Mouse (Mus musculus) urinary bladder, postnatal 4 days (tissue): ENCODE data around the gene Papss1.

Source experiments
- DNase-seq, 2 experiments: peaks; one replicate each; pipeline ENCODE4 v3.0.0; 2021 to 2022; ENCODE audit warnings: low spot score in 2 of 2

Papss1 gene

GRCm38 (mm10) chr3:131631318-131631870 is 66.8 kb downstream of the Papss1 start:
- DNase-seq = no peak

DNA sequence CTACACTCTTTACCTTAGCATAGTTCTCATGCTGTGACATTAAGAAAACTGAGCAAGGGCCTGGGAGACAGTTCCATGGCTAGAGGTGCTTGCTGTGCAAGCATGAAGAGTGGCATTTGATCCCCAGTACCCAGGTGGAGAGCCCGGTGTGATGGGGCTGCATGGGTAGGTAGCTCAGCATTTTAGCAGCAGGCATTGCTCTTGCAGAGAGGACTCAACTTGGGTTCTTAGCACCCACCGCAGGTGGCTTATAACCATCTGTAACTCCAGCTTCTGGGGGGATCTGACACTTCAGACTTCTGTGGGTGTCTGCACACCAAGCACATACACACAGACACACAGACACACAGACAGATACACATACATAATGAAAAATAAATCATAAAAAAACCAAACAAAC is 69.5 kb downstream of the Papss1 start:
- no peak for DNase-seq

DNA sequence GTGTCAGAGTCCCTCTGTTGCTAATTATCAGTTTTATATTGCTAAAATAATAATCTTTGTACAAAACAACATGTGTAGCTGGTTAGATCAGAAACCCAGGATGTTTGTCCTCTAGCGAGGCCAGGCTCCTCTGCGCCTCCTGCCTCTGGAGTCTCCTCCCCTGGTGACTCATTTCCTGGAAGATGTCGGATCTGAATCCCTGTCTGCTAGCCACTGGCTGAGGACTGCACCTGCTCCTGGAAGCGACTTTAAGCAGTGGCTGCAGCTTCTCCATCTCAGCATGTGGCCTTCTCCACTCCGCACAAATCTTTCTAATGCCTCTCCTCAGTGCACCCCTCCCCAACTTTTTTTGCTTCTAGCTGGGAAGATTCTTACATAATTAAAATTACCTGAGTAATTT is 71.6 kb downstream of the Papss1 start:
- no peak for DNase-seq

DNA sequence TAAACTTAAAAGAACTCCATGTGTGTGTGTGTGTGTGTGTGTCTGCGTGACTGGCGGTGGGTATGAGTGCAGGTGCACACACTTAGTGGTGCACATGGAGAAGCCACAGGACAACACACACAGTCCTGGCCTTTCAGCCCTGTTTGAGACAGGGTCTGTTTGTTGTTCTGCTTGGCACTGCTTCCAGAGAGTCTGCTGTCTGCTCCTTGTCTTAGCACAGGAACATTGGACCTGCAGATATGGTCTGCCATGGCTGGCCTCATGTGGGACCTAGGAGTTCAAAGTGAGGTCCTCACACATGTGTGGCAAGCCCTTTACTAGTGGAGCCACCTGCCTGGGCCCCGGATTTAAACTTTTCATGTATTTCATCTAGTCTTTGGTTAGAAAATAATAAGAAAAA is 72.4 kb downstream of the Papss1 start:
- no peak for DNase-seq

GRCm38 (mm10) chr3:131637664-131638063 is 73.1 kb downstream of the Papss1 start:
- DNase-seq = no peak

GRCm38 (mm10) chr3:131638216-131638615 is 73.6 kb downstream of the Papss1 start:
- no peak for DNase-seq

DNA sequence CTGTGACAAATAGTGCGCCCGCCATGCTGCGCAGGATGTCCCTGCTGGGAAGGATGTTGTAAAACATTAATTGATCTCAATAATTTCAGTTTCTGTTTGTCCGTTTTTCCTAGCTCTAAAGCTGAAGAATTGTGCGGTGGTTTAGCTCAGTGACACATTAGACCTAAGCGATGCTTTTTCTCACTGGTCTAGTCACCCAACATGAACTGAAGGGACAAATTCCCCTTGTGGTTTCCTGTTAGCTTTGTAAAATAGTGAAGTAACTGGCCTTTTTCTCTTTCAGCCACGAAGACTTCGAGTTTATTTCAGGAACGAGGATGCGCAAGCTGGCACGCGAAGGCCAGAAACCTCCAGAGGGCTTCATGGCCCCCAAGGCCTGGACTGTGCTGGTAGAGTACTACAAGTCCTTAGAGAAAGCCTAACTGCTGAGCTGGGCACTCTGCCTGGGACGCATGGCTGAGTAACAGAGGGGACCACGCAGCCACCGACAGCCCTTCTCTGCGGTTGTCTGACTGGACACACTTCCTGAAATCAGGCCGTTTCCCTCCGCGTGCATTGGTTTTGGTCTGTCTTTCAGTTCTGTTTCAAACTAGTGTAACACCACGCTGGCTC is 78.2 kb downstream of the Papss1 start:
- DNase-seq = no peak

DNA sequence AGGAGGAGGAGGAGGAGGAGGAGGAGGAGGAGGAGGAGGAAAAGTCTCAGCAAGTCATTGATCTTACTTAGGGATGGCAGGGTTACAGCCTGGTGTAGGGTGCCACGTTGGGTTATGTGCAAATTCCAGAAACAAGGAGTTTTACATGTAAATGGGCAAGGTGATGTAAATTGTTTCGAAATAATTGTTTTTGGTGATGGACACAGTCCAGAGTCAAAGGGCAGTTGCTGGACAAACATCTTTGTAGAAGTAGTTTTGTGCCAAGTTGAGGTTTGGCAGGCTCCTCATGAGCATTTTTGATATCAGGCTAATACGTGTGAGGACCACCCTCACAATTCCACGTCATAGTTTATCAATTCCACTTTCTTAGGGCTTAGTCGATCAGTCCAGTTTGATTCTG is 80.6 kb downstream of the Papss1 start:
- DNase-seq = no peak

DNA sequence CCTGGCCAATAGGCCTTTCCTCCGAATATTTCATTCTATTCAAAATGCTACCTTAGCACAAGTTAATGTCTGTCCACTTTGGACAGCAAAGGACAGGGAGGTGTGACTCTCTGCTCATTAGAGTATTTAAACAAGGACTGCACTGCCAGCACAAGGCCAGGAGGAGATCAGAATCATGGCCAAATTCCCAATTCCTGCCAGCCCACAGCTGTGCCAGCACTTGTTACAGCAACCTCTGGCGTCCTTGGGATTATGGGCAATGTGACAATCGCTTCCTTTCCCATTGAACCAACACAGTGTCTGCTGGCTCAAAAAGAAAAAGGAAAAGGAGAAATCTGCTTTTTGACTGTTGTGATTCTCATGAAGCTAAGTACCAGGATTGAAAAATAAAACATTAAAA is 89.8 kb downstream of the Papss1 start:
- DNase-seq = no peak

- DNase-seq = no peak
These were observed 91.5 kb downstream of the Papss1 start for GRCm38 (mm10) chr3:131656032-131656431.

- no peak for DNase-seq
These were observed 95.6 kb downstream of the Papss1 start for GRCm38 (mm10) chr3:131660126-131660525.

- DNase-seq = no peak
These were observed 96.1 kb downstream of the Papss1 start for GRCm38 (mm10) chr3:131660629-131661028.

DNA sequence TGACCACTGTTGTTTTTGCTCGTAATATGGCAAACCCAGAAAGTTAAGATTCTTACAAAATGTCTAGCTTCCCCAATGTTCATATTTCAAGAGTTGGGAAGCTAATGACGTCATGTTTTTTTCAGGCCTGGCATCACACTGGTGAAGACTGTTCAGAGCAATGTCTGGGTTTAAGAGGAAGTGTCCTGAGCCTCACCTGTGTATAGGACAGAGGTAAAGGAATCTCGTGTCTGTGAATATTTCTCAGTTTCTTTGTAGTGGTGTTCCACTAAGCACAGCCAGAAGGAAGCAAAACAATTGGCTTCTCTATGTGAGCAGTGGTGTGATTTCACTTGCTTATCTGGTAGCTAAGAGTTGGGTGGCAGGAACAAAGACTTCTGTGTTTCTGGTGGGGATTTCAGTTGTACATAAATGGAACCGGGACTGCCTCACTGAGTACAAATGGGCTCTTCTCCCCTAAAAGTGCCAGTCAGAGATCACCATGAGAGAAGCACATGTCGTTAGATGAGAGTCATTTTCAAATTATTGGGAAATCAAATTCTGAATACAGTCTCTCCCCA is 98.1 kb downstream of the Papss1 start:
- DNase-seq = no peak

GRCm38 (mm10) chr3:131669910-131670309 is 105.3 kb downstream of the Papss1 start:
- DNase-seq = no peak

GRCm38 (mm10) chr3:131686106-131686505 is 121.5 kb downstream of the Papss1 start:
- DNase-seq = no peak

DNA sequence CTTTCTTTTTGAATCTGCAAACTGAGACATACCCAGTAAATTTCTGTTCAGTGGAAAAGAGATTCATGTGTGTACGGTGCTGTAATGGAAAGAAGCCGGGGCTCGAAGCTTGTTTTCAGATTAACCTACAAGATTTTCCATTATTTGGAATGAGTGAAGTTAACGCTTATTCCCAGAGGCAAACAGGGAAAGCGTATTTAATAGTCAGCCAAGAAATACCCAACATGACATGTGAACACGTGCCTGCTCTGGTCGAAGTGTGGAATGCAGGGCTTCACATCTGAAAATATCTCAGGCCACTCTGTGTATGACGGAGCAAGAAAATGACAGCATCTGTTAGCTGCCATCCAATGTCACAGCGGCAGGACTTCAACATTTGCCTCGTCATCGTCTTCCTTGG is 125.4 kb downstream of the Papss1 start:
- no peak for DNase-seq

GRCm38 (mm10) chr3:131690543-131690942 is 126.0 kb downstream of the Papss1 start:
- DNase-seq = no peak

DNA sequence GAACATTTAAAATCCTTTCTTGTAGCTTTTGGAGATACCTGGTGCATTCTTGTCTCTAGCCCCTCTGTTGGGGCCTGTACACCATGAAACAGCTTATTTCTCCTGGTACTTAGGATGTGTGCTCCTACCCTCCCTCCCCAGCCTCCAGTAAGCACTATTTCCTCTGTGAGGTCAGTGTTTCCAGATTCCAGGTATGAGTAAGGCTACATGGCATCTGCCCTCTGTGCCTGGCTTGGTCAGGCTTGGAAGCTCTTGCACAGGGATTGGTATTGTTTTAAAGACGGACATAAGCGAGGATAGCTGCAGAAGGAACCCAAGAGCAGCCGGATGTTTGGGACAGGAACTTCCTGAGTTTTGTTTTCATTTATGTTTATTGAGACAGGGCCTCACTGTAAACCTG is 126.6 kb downstream of the Papss1 start:
- DNase-seq = no peak
